17 mouse cellular contexts compared by ENCODE assay signal in genomic region chrX:56342921-56343320, GRCm38 (mm10).
"Had no signal": no experiment of that assay in that cellular context is flagged by ENCODE, and none has a peak within 500 bp of the region (broad histone marks: within the 10 kb centered on the region; RNA-seq: fewer than 3 reads in every experiment).

No protein-coding gene starts in this region.

- H3K9ac ChIP-seq: lung, embryonic 14.5 days; midbrain, embryonic 13.5 days; midbrain, embryonic 15.5 days; neural tube, embryonic 13.5 days; neural tube, embryonic 15.5 days; stomach, embryonic 15.5 days had no signal

- DNase-seq: lung, adult 18-20 months; lung, embryonic 14.5 days; lung, postnatal 10 days; lung, postnatal 4 days; retina, postnatal 1 day; right cerebral cortex, adult 18-20 months; right cerebral cortex, postnatal 25 days; thymus, adult 2 months; thymus, postnatal 25 days; thymus, postnatal 4 days had no signal

- H3K27me3 ChIP-seq: midbrain, embryonic 13.5 days; midbrain, embryonic 15.5 days; neural tube, embryonic 13.5 days; neural tube, embryonic 15.5 days; stomach, embryonic 15.5 days had no signal

- H3K9me3 ChIP-seq: midbrain, embryonic 13.5 days; midbrain, embryonic 15.5 days; neural tube, embryonic 13.5 days; neural tube, embryonic 15.5 days; stomach, embryonic 15.5 days had no signal

- H3K4me1 ChIP-seq: midbrain, embryonic 15.5 days; stomach, embryonic 15.5 days had no signal

- H3K4me3 ChIP-seq: midbrain, embryonic 13.5 days; midbrain, embryonic 15.5 days; neural tube, embryonic 13.5 days; neural tube, embryonic 15.5 days; stomach, embryonic 15.5 days had no signal

- H3K36me3 ChIP-seq: midbrain, embryonic 13.5 days; midbrain, embryonic 15.5 days; neural tube, embryonic 13.5 days; neural tube, embryonic 15.5 days; stomach, embryonic 15.5 days had no signal

- H3K4me2 ChIP-seq: lung, embryonic 14.5 days; midbrain, embryonic 11.5 days; midbrain, embryonic 13.5 days; midbrain, embryonic 15.5 days; neural tube, embryonic 13.5 days; neural tube, embryonic 15.5 days; stomach, embryonic 15.5 days had no signal

- ATAC-seq: midbrain, embryonic 13.5 days; midbrain, embryonic 15.5 days had no signal

- H3K27ac ChIP-seq: midbrain, embryonic 13.5 days; midbrain, embryonic 15.5 days; neural tube, embryonic 13.5 days; neural tube, embryonic 15.5 days; stomach, embryonic 15.5 days; stomach, postnatal 0 days had no signal
